Mouse (Mus musculus): ENCODE results near the gene Pmepa1.

The Pmepa1 gene

DNA sequence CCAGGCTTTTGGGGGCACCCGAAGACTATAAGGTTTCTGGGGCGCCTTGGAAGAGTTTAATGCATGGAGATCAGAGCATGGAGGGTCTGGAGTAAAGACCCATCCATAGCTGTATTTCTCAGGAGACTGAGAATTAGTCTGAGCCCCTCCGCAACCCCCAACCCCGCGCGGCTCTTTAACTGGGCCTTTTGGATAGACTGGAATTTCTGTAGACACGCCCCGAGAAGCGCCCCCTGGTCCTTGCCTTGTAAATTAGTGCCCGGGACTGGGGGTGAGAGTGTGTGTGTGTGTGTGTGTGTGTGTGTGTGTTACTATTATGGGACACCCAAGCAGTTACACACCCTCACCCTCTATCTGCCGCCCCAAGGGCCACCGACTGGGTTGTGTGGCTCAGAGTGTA lies 526 bp upstream of the Pmepa1 start:
- no peak for DNase-seq (ENCODE audit: low read depth, low spot score)

DNA sequence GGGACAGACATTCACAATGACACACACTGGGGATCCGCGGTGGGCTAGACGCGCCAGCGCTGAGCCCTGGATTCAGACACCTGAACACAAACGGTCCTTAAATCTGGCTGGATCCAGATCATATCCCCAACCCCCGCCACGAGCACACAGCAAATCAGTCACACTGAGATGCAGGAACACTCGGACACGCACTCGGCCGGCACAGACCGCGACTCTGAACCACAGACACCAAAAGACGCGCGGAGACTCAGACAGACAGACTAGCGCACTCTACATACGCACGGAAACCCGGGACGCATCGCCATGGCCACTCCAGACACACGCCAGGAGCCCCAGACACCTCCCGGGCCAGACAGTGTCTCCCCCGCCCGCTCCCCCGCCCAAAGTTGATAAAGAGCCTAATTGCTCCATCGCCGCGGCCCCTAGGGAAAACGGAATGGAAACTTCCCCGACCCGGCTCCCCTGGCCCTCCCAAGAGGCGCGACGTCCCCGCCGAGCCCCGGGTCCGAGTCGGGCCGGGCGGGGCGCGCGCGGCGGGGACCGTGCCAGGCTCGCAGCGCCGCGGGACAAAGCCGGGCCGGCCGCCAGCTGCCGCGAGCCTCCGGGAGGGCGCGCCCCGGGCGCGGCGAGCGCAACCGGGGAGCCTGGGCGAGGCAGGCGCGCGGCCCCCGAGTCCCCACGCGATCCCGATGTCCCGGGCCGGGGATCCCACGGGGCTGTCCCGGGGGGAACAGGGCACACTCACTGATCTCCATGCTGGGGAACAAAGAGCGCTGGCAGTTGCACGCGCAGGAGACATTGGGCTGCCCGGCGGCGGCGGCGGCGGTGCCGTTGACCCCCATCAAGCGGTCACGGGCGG lies 761 bp downstream of the Pmepa1 start:
- peak; percentile 35 for DNase-seq (ENCODE audit: low read depth, low spot score)

DNA sequence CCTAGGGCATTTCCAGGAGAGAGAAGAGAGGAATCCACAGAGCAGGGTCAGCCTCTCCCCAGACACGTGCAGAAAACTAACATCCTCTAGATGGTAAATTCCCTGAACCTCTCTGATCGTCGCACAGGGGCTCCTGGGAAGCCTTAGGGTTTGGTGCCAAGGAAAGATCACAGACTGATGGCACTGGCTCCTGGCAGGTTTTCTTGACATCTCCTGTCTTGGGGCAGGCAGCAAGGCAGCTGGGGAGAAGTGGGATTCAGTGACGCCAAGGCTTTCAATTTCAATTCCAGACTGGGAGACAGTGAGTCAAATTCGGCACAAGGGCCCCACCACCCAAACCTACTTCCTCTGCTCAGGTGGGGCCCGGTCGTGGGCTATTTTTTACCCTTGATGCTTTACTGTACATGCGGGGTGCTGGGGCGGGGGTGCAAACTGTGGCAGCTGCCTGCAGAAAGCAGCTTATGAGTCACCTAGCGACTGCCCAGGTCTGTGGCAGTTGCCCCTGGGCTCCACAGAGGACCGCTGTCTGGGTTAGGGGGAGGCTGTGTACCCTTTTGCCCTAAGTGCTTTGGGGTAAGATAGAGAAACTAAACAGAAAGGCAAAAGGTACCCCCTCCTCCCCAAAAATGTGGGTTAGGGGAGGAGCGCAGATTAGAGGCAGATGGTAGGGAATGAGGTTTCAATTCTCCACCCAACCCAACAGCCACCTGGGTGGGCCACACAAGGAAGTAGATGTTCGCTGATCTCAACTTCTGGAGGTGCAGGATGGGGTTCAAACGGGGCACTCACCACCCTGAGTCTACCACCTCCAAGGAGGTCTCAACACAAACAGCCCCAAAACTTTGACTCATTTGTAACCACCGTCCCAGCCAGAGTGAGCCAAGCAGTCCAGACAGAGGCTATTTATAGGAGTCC lies 1.6 kb downstream of the Pmepa1 start:
- DNase-seq (ENCODE audit: low read depth, low spot score): no peak

DNA sequence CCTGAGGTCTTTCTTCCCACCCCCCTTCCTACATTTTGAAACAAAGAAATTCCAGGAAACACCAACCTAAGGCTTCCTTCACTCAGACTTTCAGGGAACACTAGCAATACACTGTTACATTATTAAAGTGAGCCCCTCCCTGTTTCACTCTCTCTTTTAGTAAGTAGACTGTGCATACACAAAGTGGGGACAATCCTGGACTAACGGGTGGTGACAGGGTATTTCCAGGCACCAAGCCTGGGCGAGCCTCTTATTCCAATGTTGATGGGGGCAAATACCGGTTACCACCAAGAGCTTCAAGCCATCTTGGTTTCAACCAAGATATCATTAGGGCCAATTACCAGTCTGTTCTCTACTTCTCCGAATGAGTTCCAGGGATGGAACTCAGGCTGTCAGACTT lies 2.4 kb downstream of the Pmepa1 start:
- no peak for DNase-seq (ENCODE audit: low read depth, low spot score)

DNA sequence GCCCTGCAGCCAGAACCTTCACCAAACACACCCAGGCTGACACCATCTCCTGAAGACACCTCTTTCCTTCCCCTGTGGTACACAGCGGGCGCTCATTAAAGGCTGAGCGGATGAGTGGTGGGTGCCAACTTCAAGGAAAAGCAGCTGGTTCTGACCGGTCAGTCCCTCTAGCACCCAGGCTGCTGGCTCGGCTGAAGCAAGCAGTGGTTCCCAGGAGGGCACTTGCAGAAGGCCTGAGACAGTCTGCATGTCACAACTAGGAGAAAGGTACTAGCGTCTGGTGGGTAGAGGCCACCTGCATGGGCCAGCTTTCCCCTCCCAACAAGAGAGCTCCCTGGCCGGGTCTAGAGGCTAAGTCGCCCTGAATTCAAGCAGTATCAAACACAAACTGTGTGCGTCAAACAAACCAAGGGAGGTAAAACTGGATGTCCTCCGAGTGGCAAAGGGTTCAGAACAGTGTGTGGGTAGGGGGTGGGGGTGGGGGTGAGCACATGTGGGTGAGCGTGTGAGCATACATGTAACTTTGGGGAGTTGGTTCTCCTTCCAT lies 3.9 kb downstream of the Pmepa1 start:
- DNase-seq (ENCODE audit: low read depth, low spot score): no peak

DNA sequence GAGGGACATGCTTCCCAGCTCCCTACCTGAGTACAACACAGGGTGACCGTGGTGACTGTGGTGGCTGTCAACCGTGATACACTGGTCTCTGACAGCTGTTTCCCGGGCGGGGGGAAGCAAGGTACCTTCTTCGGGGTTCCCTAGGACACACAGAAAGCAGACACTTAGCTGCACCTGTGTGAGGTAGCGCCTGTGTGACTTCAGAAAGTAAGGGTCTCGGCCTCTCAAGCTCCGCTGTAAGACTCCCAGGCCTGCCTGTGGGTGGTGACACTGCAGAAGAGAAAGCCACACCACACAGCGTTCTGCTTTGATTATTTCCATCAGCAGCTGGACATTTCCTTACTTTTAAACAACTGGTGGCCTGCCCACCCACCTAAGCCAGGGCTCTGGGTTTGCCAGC lies 4.8 kb downstream of the Pmepa1 start:
- no peak for DNase-seq (ENCODE audit: low read depth, low spot score)

DNA sequence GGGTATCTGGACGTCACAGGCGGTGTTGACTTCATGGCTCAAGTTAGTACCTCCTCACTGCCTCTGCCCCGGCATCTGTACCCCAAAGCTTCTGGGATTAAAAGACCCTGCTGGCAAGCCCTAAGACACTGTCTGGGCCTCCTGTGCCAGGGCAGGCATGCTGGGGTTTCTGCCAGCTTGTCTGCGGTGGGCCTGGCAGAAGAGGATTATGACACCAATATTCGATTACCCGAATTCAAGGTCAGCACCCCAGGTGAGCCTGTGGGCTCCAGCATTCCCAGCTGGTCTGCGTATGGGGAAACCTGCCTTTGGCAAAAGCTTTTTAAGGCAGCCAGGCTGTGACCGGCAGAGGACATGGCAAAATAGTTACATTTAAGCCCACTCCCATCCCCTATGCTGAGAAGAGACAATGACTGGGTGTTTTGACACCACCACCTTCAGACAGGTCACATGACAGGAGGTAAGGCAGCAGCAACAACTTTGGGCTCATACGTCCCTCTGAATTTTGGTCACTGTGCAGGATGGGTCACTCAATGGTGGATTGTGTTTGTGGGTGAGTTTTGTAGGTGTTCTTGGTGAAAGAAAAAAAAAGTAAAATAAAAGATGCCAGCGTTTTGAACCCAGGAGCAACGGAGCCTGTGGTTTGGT lies 5.6 kb downstream of the Pmepa1 start:
- DNase-seq (ENCODE audit: low read depth, low spot score): no peak

DNA sequence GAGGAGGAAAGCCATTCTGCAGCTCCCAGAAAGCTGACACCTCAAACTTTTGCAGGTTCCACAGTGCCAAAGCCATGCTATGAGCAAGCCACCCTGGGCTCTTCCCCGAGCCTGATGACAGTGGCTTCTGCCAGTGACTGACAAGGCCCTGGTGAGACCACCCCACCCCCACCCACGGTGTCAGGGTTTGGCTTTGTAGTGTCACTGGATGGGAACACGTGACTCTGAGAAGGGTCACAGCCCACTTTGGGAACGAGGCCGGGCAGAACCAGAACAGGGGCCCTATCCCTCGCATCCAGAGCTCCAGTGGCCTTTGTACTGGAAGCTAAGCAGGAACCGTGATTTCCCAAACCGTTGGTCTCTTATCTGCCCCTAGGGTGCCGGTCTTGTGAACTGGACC lies 6.1 kb downstream of the Pmepa1 start:
- no peak for DNase-seq (ENCODE audit: low read depth, low spot score)

DNA sequence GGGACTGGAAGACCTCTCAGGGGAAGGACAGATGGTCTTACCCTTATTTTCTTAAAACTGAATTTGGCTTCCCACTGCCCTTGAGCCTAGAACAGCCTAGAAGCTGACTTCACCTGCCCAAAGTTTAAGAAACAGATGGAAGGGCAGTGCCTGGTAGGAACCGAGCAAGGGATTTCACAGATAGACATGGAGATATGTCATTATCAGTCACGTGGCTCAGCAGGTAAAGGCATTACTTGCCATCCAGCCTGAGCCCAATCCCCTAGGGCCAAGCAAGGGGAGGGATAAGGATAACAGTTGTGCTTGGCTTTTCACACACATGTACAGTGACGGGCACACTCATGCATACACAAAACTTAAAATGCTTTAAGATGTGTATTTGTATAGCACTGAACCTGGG lies 8.8 kb downstream of the Pmepa1 start:
- no peak for DNase-seq (ENCODE audit: low read depth, low spot score)

DNA sequence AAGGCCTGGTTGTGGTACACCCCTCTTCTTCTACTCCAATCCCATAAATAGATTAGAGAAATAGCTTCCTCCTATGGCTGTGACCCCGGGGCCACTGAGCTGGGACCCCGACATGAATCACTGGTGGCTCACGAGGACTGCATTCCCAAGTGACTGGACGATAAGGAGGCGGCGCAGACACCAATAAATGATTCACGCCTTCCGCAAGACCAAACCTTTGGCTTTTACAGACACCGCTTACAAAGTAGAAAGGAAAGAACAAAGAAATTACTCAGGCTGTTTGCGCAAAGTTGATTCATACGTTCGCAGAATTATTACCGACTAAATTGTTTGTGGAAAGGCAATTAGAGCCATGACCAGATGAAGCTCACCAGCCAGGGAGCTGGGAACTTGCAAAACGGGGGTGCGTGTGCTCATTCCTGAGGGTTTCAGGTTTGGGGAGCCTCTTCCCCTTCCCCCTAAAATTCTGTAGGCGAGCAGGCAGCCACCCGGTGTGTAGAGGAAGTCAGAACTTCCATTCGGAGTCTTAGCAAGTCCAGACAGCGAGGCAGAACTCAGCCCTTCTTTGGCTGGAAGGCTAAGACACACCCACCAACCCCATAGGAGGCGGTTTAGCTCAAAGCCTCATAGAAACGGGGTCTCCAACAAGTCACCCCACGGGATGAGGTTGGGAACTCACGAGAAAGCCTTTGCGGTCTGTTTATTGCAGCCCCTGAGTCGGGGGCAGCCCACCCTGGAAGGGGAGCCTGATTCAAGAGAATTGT lies 9.8 kb downstream of the Pmepa1 start:
- no peak for DNase-seq (ENCODE audit: low read depth, low spot score)

DNA sequence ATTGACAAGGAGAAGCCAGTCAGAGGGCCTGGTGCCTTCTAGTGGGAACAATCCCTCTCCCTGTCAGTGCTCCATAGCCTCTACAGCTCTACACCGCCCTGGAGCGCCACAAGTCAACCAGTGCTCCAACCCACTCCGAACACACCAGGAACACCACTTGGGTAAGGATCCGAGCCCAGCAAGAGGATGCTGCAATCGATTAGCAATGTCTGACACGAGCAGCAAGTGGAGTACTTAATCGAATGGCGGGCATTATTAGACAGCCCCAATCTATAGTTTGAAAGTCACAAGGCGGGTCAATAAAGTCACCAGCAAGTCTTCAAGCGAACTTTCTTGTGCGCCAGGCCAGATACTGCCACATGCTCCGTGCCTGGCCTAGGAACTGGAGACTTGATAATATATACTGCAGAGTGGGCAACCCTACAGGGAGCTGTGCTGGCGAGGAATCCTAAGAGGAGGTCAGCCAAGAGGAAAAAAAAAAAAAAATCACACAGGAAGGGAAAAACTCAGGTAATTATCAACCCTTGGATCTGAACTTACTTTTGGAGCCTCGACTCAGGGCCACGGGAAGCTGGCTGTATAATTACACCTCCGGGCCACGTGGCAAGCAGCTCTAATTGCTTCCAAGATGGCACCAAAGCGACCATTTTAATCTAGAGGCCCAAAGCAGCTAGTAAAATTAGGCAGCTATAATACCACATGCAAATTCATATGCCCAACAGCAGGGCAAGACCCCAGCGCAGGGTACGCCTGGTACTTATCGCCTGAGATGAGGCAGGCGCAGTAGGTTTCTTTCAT lies 10.7 kb downstream of the Pmepa1 start:
- no peak for DNase-seq (ENCODE audit: low read depth, low spot score)

DNA sequence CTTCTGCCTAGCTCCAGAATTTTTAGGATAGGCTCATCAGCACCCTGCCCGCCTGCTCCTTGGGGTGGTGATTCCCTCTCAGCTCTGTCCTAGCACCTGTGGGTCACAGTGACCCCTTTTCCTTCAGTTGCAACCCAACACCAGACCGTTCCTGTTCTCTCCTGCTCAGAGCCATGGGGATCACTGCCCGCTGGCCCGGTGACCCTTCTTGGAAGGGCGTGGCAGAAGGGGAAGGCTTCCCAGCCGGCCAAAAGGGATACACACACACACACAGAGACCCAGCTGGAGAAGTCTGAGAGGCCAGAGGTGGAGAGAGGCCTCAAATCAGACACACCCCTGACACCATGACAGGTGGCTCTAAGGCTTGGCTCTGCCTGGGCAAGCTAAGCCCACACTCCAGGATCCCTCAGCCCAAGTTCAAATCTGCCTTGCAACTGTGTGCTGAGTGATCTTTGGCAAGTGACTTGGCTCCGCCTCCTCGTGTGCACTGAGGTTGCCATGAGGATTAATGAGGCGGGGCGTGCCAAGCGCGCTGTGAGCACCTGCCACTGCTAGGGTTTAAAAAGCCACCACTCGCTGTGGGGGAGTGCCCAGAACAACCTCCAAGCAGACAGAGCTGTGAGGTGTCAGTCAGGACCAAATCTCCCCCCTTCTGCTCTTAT lies 11.7 kb downstream of the Pmepa1 start:
- DNase-seq (ENCODE audit: low read depth, low spot score): peak; percentile 66

DNA sequence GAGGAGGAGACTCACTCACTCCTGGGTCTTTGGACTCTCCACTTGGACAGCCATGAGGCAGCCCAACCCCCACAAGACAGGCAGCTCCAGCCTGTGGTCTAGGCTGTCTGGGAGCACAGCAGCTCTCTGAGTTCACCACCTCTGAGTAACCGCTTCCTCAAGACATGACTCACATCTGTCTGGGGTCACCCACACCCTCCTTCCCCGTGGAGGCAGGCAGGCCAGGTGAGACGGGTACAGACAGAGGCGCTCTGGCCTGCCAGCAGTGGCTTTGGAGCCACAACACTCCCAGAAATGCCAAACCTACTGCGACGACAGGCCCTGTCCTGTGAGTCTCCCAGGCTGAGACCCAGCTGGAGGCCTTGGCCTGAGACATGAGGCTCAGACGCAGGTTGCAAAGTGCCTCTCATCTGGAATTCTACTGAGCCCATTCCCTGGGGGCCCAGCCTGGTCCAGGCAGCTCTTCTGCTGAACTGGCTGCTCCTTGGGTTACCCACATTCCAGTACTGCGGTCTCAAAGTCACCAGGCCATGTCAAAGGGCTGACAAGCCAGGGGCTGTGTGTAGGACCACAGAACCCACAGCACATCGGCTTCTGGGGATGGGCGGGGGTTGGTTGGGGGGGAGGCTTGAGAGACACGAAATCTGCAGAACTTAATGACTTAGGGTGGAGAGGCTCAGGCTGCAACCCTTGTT lies 12.6 kb downstream of the Pmepa1 start:
- DNase-seq (ENCODE audit: low read depth, low spot score): no peak

DNA sequence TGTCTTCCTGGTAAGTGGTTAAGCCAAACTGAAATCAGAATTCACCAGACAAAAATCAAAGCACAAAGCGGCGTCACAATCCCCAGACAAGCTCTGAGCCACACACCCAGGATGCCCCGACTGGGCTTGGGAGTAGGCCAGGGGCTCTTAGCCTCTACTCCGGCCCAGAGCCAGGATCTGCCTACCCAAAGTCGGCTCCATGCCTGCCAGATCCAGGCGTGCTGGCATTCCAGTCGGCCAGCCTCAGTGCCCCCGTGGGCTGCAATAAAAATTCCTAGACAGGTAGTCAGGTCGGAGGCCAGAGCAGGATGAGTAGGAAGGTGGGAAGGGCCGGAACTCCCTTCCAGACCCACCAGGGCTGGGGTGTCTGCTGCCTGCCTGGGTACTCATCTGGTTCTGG lies 14.8 kb downstream of the Pmepa1 start:
- DNase-seq (ENCODE audit: low read depth, low spot score): no peak

DNA sequence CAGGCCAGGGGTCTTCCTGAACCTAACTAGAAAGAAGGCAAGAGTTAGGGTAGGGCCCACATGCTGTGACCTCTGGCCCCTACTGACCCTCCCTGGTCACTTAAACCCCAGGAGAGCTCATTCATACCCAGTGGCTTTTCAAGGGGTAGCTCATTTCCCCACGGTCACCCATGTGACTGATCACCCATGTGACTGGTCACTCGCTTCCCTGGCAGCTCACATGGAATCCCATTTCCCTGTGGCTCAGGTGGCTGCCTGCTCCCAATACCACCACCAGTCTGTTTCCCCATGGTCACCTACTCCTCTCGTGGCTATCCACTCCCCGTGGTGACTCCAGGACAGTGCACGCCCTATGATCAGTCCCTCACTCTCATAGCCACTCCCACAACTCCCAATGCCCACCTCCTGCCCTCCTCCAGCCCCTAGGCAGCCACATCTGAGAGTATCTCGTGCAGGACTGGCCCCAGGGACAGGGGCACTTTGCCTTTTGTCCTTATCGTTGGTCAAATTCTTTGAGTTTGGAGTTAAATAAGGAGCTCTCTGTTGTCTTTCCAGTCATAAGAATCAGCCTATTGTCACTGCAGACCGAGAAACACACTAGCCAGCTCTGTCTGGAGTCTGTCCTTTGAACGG lies 17.8 kb downstream of the Pmepa1 start:
- DNase-seq (ENCODE audit: low read depth, low spot score): peak; percentile 31

DNA sequence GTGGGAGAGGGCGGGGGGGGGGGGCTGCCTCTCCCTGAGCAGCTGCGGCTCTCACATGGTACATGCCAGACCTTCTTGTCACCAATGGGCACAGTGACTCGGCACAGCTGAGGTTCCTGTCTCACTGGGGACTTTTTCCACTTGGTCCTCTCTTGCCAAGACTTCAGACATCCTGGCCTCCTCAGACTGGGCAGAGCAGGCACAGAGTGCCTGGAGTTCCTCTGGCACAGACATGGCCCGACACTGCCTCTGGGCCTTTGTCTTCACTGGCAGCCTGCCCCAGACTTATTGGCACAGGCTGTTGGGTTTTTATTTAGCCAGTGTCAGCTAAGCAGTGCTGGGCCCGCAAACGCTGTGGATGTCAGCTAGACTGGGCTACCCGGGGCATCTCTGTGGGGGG lies 18.7 kb downstream of the Pmepa1 start:
- DNase-seq (ENCODE audit: low read depth, low spot score): peak; percentile 80

DNA sequence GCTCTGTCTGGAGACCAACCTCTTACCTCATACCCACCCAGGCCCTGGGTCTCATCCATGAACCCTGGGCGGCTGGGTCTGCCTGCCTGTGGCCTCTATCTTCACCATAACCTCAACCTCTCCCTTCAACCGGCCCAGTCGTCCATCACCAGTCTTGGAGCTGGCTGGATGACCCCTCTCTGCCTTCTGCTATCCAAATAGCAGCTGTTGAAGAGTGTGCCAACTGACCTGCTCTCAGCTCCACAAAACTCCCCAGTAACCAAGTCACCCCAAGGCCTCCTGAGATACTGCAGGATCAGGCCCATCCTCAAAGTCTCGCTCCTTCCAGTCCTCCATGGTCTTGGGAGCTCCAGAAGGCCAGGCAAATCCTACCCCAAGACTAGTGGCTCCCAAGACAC lies 19.8 kb downstream of the Pmepa1 start:
- DNase-seq (ENCODE audit: low read depth, low spot score): no peak

DNA sequence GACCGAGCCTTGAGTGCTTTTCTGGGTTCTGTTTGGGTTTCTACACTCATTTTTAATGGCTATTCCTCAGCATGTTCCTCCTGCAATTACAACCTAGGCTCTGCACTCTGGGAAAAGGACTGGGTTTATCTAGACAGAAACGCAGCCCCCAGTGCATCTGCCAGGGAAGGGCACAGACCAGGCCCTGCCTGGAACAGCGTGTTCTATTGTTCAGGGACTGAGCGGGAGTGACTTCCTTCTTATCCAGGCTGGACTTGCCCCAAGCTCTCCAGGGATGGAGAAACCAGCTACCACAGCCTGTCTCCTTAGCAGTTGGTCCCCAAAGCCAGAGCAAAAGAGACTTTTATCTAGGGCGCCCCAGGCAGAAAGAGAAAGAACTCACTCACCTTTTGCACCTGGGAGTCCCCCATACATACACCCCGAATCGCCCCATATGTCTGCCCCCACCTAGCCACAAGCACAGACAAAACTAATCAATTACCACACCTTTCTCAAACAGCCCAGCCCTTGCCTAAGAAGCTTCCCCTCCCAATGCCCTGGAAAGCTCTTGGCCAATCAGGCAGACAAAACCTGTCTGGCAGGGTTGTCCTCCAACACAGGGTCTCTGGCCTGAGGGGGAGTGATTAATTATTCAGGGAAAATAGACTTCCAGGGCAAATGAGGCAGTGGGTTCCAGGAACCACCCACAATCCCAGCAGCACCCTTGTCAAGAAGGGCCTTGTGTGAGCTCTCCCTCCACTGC lies 20.4 kb downstream of the Pmepa1 start:
- no peak for DNase-seq (ENCODE audit: low read depth, low spot score)

Data from brain, adult 2 months (tissue).